Mouse (Mus musculus) liver, embryonic 12.5 days (tissue): ENCODE results near the gene Ggt6. TPM values are rescaled to one million over a fixed set of nuclear protein-coding genes. Genes with fewer than 3 reads are reported as not detected.

Source experiments
- ATAC-seq: fragments of 200-750 bp; cut with Nextera tagmentation; 2 replicates; pipeline ENCODE4 v1.8.0; 2017; ENCODE audit warnings: moderate number of reproducible peaks, mild to moderate bottlenecking, moderate library complexity
- H3K27ac ChIP-seq: fragments of 300-500 bp; sonication (generic); 2 replicates; pipeline ENCODE4 v1.5.1; 2016; ENCODE audit warnings: mild to moderate bottlenecking
- H3K27me3 ChIP-seq: fragments of 300-500 bp; sonication (generic); replicated peaks from 2 replicates; pipeline ENCODE4 v1.6.1; 2016; ENCODE audit warnings: mild to moderate bottlenecking, moderate library complexity
- H3K36me3 ChIP-seq: fragments of 300-500 bp; sonication (generic); 2 replicates; pipeline ENCODE4 v1.6.1; 2016; ENCODE audit warnings: mild to moderate bottlenecking, moderate library complexity
- H3K4me1 ChIP-seq: fragments of 300-500 bp; sonication (generic); 2 replicates; pipeline ENCODE4 v1.6.1; 2016
- H3K4me2 ChIP-seq: fragments of 300-500 bp; sonication (generic); 2 replicates; pipeline ENCODE4 v1.6.1; 2016; ENCODE audit warnings: mild to moderate bottlenecking, moderate library complexity
- H3K4me3 ChIP-seq: fragments of 300-500 bp; sonication (generic); 2 replicates; pipeline ENCODE4 v1.5.1; 2016; ENCODE audit warnings: mild to moderate bottlenecking, moderate library complexity
- H3K9ac ChIP-seq: fragments of 300-500 bp; sonication (generic); 2 replicates; pipeline ENCODE4 v1.6.1; 2016; ENCODE audit warnings: mild to moderate bottlenecking, moderate library complexity
- H3K9me3 ChIP-seq: fragments of 300-500 bp; sonication (generic); replicated peaks from 2 replicates; pipeline ENCODE4 v1.6.1; 2016; ENCODE audit warnings: mild to moderate bottlenecking, moderate library complexity
- WGBS: fragments of 180-500 bp; shearing (Covaris S2); methylation state at CpG from one replicate; pipeline ENCODE4 v1.1.7; 2016; ENCODE audit not compliant: insufficient replicate concordance; 5-methylcytosine and 5-hydroxymethylcytosine counted together
- polyA plus RNA-seq: library from polyadenylated mRNA; unstranded; fragments of >200 nt; fragmentation: Nextera tagmentation; extraction: Ambion mirVana; gene quantifications from 2 replicates; pipeline ENCODE4 v1.2.1, GENCODE M21; 2016

The Ggt6 gene
- polyA plus RNA-seq, 1 experiment from 2014 or later = not detected

DNA sequence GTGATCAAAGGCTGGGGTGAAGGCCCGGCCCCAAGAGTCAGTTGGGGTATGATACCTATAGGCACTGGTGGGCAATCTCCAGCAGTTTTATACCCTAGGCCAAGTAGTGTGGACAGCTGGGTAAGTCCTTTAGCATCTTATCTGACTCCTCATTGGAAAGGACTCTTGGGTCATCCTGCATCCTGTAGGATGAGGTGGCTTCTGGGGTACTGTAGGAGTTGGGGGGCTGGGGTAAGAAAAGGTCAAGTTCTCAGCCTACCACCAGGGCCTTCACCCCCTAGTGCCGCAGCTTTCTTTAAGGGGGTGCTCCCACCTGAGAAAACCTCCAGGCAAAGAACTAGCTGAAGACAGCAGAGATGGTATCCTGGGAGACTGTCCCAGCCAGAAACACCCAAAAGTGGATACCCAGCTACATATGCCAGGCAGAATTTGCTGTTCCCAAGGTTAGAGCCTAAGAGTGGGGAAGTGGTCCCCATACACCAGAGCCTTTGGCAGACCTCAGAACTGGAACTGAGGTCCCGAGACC lies 16.9 kb downstream of the Ggt6 start:
- peaks cover 84% of the 10 kb centered on the region for H3K36me3 ChIP-seq
- H3K9me3 ChIP-seq = no peaks in the 10 kb centered on the region
- H3K27me3 ChIP-seq = no peaks in the 10 kb centered on the region
- H3K9ac ChIP-seq = no peak overlapping the region
- no peak overlapping the region for H3K4me2 ChIP-seq
- H3K4me1 ChIP-seq = peaks cover 20% of the 10 kb centered on the region; the same call in 1 of the 2 replicates
- WGBS = 70% methylated on average over 3 of the region's 3 CpGs
- ATAC-seq = no peak
- H3K4me3 ChIP-seq = no peak overlapping the region
- H3K27ac ChIP-seq = no peak overlapping the region

DNA sequence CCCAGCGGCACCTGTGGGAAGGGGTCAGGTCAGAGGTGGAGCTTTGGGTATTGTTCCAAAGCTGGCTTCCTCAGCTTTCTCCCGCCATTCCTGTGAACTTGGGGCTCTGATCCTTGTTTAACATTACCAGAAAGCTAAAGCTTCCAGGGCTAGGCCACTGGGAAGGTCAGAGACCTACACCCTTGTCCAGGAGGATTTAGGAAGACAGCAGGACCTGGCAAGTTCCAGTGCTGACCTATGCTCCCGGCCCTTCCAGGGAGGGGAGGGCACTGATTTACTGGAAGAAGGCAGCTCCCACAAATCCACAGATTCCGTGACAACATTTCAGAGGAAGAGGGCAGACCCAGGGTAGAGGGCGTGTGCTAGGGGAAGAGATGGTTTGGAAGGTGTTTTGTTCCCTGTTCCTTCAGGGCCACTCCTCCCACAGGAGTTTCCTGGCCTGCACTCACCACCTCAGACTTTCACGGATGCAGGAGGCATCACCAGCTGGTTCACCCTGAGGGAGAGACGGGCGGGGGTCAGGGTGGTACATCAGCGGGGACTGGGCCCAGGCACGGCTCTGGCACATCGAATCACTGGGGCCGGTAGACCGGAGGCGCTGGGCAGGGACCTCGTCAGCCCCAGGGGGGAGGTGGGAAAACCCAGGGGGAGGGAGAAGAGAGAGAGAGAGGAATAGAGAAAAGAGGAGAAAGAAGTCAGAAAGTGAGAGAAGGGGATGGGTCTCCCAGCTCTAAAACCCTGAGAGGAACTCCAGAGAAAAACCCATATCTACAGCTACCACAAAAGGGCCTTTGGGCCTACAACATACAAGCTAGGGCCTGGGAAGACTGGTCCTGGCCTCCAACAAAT lies 18.0 kb downstream of the Ggt6 start:
- Histone ChIP-seq H3K36me3 (peaks cover 77% of the 10 kb centered on the region), H3K4me2 (no peak overlapping the region), H3K4me3 (no peak overlapping the region), H3K27ac (no peak overlapping the region), H3K9me3 (no peaks in the 10 kb centered on the region), H3K27me3 (no peaks in the 10 kb centered on the region), H3K4me1 (peaks cover 32% of the 10 kb centered on the region), H3K9ac (no peak overlapping the region)
- ATAC-seq = no peak
- 71% methylated on average over 15 of the region's 15 CpGs for WGBS

DNA sequence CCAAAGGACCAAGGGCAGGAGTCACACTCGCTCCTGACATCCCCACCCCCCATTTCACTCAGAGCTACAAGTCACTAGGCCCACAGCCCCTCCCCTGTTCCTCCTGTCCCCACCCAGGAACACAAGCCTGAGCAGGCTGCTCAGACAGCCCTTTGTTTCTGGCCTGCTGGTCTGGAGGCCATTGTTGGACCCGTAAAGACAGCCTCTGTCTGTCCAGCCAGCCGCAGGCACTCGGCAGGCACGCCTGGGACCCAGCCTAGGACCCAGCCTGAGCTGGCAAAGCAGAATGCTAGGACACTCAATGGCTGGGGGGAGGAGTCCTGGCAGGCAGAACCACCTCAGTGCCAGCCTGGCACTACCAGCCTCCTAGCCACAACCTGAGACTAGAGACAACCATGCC lies 20.4 kb downstream of the Ggt6 start:
- 84% methylated on average over 5 of the region's 5 CpGs for WGBS
- no peaks in the 10 kb centered on the region for H3K27me3 ChIP-seq
- peaks cover 60% of the 10 kb centered on the region for H3K36me3 ChIP-seq
- no peak overlapping the region for H3K4me2 ChIP-seq
- no peak overlapping the region for H3K27ac ChIP-seq
- H3K4me3 ChIP-seq = no peak overlapping the region
- no peak for ATAC-seq
- H3K4me1 ChIP-seq = peaks cover 51% of the 10 kb centered on the region
- no peak overlapping the region for H3K9ac ChIP-seq
- H3K9me3 ChIP-seq = no peaks in the 10 kb centered on the region

DNA sequence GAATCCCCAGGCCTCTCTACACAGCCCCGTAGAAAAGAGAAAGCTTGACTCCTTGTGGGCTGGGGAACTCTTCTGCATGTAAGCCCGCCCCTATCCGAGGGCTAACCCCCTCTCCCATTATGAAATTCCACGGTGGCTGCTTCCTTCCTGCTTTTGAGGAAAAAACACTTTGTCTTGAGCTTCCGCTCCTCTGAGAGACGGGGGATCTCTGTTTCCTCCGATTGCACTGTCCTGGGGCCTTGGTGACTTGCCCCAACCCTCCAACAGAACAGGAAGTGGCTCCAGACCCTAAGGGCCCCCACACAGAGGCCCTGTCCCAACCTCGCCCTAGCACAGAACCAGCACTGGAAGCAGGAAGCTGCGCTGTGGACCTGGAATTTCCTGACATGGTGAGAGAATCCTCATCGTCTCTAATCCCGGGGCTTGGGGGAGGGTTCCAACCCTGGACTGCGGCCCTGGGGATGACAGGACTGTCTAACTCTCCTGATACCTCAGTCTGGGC lies 22.7 kb downstream of the Ggt6 start:
- 51% methylated on average over 12 of the region's 12 CpGs for WGBS

DNA sequence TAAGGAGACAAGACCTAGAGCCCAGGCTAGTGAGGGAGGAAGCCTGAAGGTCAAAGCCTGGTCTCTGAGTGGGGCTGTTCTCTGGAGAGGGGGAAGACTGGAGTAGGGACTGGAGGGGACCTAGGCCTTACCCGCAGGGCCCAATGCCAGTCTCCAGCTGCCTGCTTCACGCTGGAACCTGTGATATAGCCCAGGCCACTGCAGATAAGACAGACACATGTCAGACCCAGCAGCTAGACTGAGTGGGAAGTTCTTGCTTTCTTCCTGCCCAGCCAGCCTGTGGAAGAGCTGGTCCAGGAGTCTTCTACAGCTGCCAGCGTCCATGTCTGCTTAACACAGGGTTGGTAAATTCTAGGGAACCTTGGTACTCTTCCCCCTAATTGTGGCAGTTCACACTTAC lies 23.2 kb downstream of the Ggt6 start:
- Histone ChIP-seq H3K4me1 (peaks cover 63% of the 10 kb centered on the region), H3K27me3 (no peaks in the 10 kb centered on the region), H3K27ac (peak overlapping the region; percentile 67), H3K4me2 (peak overlapping the region; percentile 5; the same call in 1 of the 2 replicates), H3K9ac (no peak overlapping the region), H3K36me3 (peaks cover 55% of the 10 kb centered on the region), H3K9me3 (no peaks in the 10 kb centered on the region), H3K4me3 (0 out of 2 replicates have a peak overlapping the region, but pooled peaks have one; percentile 0)
- WGBS = 25% methylated on average over 3 of the region's 3 CpGs
- ATAC-seq = peak; percentile 52

More for the DNA sequence above, 22.7 kb downstream of the Ggt6 start:
- Histone ChIP-seq H3K9ac (no peak overlapping the region), H3K27me3 (no peaks in the 10 kb centered on the region), H3K9me3 (no peaks in the 10 kb centered on the region), H3K4me2 (peak overlapping the region; percentile 5; the same call in 1 of the 2 replicates), H3K4me3 (0 out of 2 replicates have a peak overlapping the region, but pooled peaks have one; percentile 0), H3K27ac (peak overlapping the region; percentile 67), H3K4me1 (peaks cover 63% of the 10 kb centered on the region), H3K36me3 (peaks cover 55% of the 10 kb centered on the region)
- peak; percentile 64 for ATAC-seq

DNA sequence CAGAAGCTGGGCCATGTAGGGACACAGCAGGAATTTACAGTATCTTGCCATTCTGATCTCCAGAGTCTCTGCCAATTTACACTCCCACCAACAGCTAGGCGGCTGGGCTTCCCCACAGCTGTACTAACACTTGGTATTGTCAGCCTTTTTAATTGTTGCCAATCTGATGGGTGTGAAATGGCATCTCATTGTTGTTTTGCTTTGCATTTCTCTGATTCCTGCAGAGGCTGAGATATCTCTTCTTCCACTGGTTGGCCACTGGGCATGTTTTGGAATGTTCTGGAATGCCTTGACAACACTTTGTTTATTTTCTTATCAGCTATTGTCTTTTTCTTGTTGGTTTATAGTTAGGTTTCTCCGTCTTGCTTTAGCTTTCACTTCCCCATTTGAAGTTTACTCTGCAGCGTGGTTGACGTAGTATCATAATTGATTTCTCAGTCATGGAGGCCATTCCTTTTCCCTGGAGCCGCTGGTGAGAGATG lies 26.2 kb downstream of the Ggt6 start:
- Histone ChIP-seq H3K9ac (no peak overlapping the region), H3K36me3 (peaks cover 53% of the 10 kb centered on the region), H3K4me1 (peaks cover 66% of the 10 kb centered on the region), H3K27me3 (no peaks in the 10 kb centered on the region), H3K4me2 (no peak overlapping the region), H3K27ac (no peak overlapping the region), H3K4me3 (no peak overlapping the region), H3K9me3 (no peaks in the 10 kb centered on the region)
- no peak for ATAC-seq
- WGBS = 51% methylated on average over 5 of the region's 5 CpGs

DNA sequence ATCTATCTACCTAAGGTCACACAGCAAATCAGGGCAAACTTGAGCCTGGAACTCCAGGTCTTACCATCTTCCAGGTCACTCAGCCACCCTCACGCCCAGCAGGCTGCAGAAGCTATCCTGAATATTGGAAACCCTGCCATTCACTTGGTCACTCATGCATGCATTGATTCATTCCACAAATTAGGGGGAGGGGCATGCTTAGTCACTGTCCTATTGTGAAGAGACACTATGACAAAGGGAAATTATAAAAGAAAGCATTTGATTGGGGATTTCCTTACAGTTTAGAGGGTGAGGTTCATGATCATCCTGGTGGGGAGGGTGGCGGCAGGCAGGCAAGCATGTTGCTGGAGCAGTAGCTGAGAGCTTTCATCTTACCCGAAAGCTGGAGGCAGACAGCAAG lies 29.5 kb downstream of the Ggt6 start:
- WGBS = 84% methylated on average over 3 of the region's 3 CpGs
- Histone ChIP-seq H3K9me3 (no peaks in the 10 kb centered on the region), H3K36me3 (peaks cover 39% of the 10 kb centered on the region), H3K27ac (no peak overlapping the region), H3K4me2 (no peak overlapping the region), H3K27me3 (no peaks in the 10 kb centered on the region), H3K4me3 (no peak overlapping the region), H3K4me1 (peaks cover 67% of the 10 kb centered on the region), H3K9ac (no peak overlapping the region)
- ATAC-seq = no peak

DNA sequence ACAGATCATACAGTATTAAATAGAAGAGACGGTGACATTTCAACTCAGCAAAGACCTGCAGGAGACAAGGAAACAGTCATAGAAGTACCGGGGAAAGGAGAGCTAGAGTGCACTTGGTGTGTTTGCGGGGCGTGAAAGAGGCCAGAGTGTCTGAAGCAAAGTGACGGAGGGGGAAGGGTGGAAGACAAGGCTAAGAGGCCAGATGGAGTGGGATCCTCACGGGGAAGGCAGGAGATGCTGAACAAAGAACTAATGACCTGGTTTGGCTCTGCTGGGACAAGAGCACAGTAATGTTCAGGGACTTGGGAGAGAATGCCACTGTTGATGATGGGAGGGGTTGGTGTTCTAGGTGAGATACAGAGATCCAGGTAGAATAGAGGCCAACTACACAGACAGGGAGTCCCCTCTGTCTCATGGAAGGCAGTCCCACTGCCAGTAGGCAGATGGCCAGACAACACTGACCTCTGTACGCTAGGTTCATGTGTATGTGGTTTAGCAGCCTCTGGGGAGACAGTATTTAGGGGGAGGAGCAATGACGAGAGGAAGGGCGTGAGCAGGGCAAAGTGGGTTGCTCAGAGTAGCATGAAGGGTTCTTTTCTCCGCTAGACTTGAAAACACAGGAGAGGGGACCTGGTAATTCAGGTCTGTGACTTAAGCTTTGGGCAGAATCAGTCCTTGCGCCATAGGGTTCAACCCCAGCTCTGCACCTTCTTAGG lies 30.8 kb downstream of the Ggt6 start:
- WGBS = 65% methylated on average over 11 of the region's 11 CpGs
- ATAC-seq = peak; percentile 38; the same call in 1 of the 2 replicates
- Histone ChIP-seq H3K4me2 (peak overlapping the region; percentile 56), H3K27ac (peak overlapping the region; percentile 83), H3K4me3 (no peak overlapping the region; the same call in 1 of the 2 replicates), H3K36me3 (peaks cover 31% of the 10 kb centered on the region), H3K27me3 (no peaks in the 10 kb centered on the region), H3K9me3 (no peaks in the 10 kb centered on the region), H3K4me1 (peaks cover 75% of the 10 kb centered on the region), H3K9ac (no peak overlapping the region)

DNA sequence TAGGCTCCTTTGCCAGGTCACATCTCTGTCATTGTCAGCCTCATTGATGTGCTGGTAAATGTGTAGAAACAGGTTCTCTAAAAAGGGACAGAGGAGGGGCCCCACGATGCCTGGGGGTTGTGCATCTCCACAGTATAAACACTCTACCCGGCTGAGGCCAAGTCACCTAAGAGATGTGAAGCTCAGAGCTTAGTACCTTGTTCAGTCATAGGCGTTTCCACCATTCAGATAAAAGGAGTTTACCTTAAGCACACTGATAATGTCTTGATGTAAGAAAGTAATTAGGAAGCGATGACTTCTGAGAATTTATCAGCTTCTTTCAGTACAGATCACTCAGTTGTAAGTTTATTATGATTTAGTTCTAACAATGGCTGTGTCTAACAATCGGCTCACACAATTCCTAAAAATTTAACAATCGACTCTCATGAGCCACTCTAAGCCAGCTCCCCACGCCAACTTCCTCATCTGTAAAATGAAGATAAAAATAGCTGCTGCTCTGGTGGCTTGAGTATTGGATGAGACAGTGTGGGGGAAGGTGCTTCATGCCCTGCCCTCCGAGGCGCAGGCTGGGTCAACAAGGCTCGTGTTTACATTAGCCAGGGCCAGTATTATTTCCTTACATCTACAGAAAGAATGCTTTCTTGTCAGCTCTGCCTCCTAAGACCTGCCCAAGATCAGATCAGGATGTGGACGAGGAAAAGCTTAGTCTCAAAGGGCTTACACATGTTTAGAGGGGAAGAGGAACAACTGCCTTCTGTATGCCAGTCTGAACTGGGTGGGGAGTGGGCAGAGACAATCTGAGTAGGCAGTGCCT lies 31.6 kb downstream of the Ggt6 start:
- H3K9ac ChIP-seq = peak overlapping the region; percentile 10; the same call in 1 of the 2 replicates
- H3K4me2 ChIP-seq = peak overlapping the region; percentile 56
- peaks cover 25% of the 10 kb centered on the region for H3K36me3 ChIP-seq
- H3K9me3 ChIP-seq = no peaks in the 10 kb centered on the region
- peak; percentile 69 for ATAC-seq
- peak overlapping the region; percentile 7; the same call in 1 of the 2 replicates for H3K4me3 ChIP-seq
- no peaks in the 10 kb centered on the region for H3K27me3 ChIP-seq
- peak overlapping the region; percentile 83 for H3K27ac ChIP-seq
- WGBS = 6% methylated on average over 11 of the region's 11 CpGs
- peaks cover 79% of the 10 kb centered on the region for H3K4me1 ChIP-seq

DNA sequence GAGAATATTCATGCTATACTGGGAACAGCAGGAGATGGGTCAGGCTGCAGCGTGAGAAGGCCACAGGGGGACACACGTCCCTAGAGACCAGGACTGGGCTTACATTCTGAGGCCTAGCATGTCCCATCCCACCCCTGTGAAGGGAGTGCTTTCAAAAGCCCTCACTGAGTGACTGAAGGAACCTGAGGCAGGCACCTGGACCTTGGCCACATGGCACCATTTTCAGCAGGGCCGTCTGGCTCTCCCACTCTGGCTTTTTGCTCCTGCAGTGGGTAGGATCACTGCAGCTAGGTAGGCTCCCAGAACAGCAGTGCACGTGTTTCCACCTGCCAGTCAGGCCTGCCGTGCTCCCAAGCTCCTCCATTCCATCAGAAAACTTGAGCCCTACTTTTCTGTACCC lies 33.2 kb downstream of the Ggt6 start:
- H3K27me3 ChIP-seq = no peaks in the 10 kb centered on the region
- peak overlapping the region; percentile 18; the same call in 1 of the 2 replicates for H3K27ac ChIP-seq
- H3K9ac ChIP-seq = no peak overlapping the region
- H3K4me2 ChIP-seq = no peak overlapping the region
- peaks cover 17% of the 10 kb centered on the region for H3K36me3 ChIP-seq
- H3K4me3 ChIP-seq = no peak overlapping the region
- no peaks in the 10 kb centered on the region for H3K9me3 ChIP-seq
- ATAC-seq = no peak
- 67% methylated on average over 5 of the region's 5 CpGs for WGBS
- peaks cover 84% of the 10 kb centered on the region for H3K4me1 ChIP-seq

DNA sequence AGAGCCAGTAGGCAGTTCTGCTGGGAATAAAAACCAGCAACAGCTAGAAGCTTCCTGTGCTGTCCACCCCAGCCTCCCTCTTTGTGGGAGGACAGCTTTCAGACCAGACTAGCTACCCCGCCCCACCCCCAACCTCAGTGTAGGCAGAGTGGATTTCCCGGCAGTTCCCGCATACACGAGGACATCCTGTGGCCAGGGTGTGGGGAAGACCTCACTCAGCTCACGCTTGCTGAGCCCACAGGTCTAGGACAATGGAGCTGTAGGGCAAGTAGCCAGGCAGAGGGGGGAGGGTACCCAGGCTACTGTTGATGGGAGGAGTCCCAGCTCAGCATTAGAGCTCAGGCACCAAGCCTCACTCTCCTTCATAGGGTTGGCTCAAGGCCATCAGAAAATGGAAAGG lies 33.9 kb downstream of the Ggt6 start:
- WGBS = 26% methylated on average over 5 of the region's 5 CpGs
- H3K4me3 ChIP-seq = no peak overlapping the region
- no peaks in the 10 kb centered on the region for H3K9me3 ChIP-seq
- peak; percentile 25 for ATAC-seq
- H3K4me2 ChIP-seq = no peak overlapping the region
- no peak overlapping the region for H3K9ac ChIP-seq
- H3K27me3 ChIP-seq = no peaks in the 10 kb centered on the region
- peaks cover 20% of the 10 kb centered on the region for H3K36me3 ChIP-seq
- H3K27ac ChIP-seq = peak overlapping the region; percentile 18; the same call in 1 of the 2 replicates
- peaks cover 91% of the 10 kb centered on the region for H3K4me1 ChIP-seq
